Mouse (Mus musculus): ENCODE measurements at regions not wholly inside any gene's neighbourhood (a gene's known extent, or its start where the extent isn't known, plus 50 kb on each side); places are given as distances from the start of the nearest gene placed in this dataset.

DNA sequence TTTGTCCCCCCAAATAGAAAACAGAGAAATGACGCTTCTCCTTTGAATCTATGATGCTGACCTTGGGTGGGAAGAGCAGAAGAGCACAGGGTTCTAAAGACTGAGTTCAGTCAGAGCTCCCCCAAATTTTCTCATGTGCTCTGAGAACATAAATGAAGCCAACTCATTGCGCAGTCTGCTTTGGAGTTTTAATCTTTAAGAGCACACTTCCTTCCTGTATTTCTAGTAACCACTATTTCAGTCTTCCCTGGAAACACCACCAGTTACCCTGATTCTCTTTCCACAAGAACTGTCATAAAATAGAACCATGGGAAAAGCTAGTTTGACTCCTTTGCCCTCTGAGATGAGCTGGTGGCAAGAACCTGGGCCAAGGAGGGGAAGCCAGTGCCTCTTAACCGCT is 163.2 kb downstream of the Tmem17 start:
- TF ChIP-seq POLR2A (IDR thresholded peaks at IDR 0.05; ENCODE audit: low read depth, low read length) (no peak), CTCF (IDR thresholded peaks at IDR 0.05; ENCODE audit: extremely low read depth, insufficient read length, insufficient replicate concordance, low read depth, low read length) (no peak)
